Mouse (Mus musculus) stomach, postnatal 0 days (tissue): Measurements from ENCODE around the gene D030056L22Rik. TPM values are rescaled to one million over a fixed set of nuclear protein-coding genes. Genes with fewer than 3 reads are reported as not detected.

Source experiments
- ATAC-seq: fragments of 200-750 bp; cut with Nextera tagmentation; 2 replicates; pipeline ENCODE4 v1.8.0; 2017; ENCODE audit not compliant: low FRiP score, low TSS enrichment
- DNase-seq: peaks from one replicate; pipeline ENCODE4 v3.0.0-alpha.2; 2016; ENCODE audit warnings: low spot score
- H3K27ac ChIP-seq: fragments of 300-500 bp; sonication (generic); replicated peaks from 2 replicates; pipeline ENCODE4 v1.5.1; 2014; ENCODE audit warnings: mild to moderate bottlenecking, control low read depth
- H3K27me3 ChIP-seq: fragments of 300-500 bp; sonication (generic); 2 replicates; pipeline ENCODE4 v1.6.1; 2014; ENCODE audit warnings: low read length; ENCODE audit not compliant: control insufficient read depth, insufficient read depth
- H3K36me3 ChIP-seq: fragments of 300-500 bp; sonication (generic); 2 replicates; pipeline ENCODE4 v1.6.1; 2014; ENCODE audit warnings: low read length, mixed read lengths; ENCODE audit not compliant: control insufficient read depth, insufficient read depth
- H3K4me1 ChIP-seq: fragments of 300-500 bp; sonication (generic); replicated peaks from 2 replicates; pipeline ENCODE4 v1.6.1; 2014; ENCODE audit warnings: antibody characterized with exemption; ENCODE audit not compliant: control insufficient read depth, insufficient read depth
- H3K4me2 ChIP-seq: fragments of 300-500 bp; sonication (generic); replicated peaks from 2 replicates; pipeline ENCODE4 v1.6.1; 2014; ENCODE audit warnings: low read depth, mild to moderate bottlenecking, control low read depth, moderate library complexity
- H3K4me3 ChIP-seq: fragments of 300-500 bp; sonication (generic); 2 replicates; pipeline ENCODE4 v1.5.1; 2014; ENCODE audit warnings: low read depth, low read length, control low read depth
- H3K9ac ChIP-seq: fragments of 300-500 bp; sonication (generic); 2 replicates; pipeline ENCODE4 v1.6.1; 2014; ENCODE audit warnings: mild to moderate bottlenecking, low read length, control low read depth, mixed read lengths
- H3K9me3 ChIP-seq: fragments of 300-500 bp; sonication (generic); 2 replicates; pipeline ENCODE4 v1.6.1; 2016; ENCODE audit warnings: low read length; ENCODE audit not compliant: control insufficient read depth
- CTCF ChIP-seq: IDR thresholded peaks from 2 replicates; pipeline ENCODE4 v1.5.1; 2016; ENCODE audit warnings: antibody characterized with exemption, low read depth, mild to moderate bottlenecking, moderate library complexity
- EP300 ChIP-seq: optimal IDR thresholded peaks from 2 replicates; pipeline ENCODE3; 2016; ENCODE audit warnings: antibody characterized with exemption
- WGBS: fragments of 180-500 bp; shearing (Covaris S2); extraction: QIAGEN DNeasy Blood & Tissue Kit; methylation state at CpG from one replicate; pipeline ENCODE4 v1.1.7; 2014; 5-methylcytosine and 5-hydroxymethylcytosine counted together
- polyA plus RNA-seq: library from polyadenylated mRNA; unstranded; fragments of >200 nt; fragmentation: Nextera tagmentation; extraction: Ambion mirVana; gene quantifications from 2 replicates; pipeline ENCODE4 v1.2.1, GENCODE M21; 2015

D030056L22Rik gene
- polyA plus RNA-seq = 11.4 and 12.8 TPM in 2 replicates

DNA sequence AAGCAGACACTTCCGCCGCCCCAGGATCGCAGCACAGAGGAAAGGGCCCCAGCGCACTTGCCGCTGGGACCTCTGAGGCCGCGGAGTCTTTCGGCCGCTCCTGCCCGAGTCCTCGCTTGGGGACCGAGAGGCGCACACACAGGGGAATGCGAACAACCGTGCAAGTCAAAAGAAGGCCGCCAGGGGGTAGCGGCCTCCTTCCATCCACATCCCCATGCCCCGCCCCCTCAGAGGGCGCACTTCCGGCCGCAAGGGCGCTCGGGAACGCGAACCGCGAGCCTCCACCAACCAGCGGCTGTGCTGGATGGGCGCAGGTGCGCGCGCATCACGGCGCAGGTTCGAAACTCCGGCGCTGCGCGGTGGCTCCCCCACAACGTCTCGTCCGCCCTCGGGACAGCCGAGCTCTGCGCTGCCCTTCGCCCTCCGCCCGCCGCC is at the start of gene D030056L22Rik:
Gene D030056L22Rik, plus strand, starts transcription at position 328 of the 435 bp plus-strand sequence.
- Histone ChIP-seq H3K4me2 (peak within 1 kb of the TSS; percentile 88), H3K9me3 (no peaks in the 10 kb centered on the region), H3K27ac (peak within 1 kb of the TSS; percentile 96), H3K9ac (peak within 1 kb of the TSS; percentile 82), H3K36me3 (no peaks in the 10 kb centered on the region), H3K4me1 (no peaks in the 10 kb centered on the region; the same call in 1 of the 2 replicates), H3K27me3 (no peaks in the 10 kb centered on the region), H3K4me3 (peak within 1 kb of the TSS; percentile 75)
- under 1% methylated on average over 31 of the region's 49 CpGs for WGBS
- peak; percentile 99 for DNase-seq
- TF ChIP-seq CTCF (peak; percentile 84), EP300 (peak; percentile 55)
- peak; percentile 99 for ATAC-seq

GRCm38 (mm10) chr19:18663904-18664303 is 49.1 kb upstream of the D030056L22Rik start:
- H3K9ac ChIP-seq = no peak overlapping the region
- no peak overlapping the region for H3K27ac ChIP-seq
- 62% methylated on average over 2 of the region's 2 CpGs for WGBS
- H3K4me2 ChIP-seq = no peak overlapping the region
- DNase-seq (no peak), ATAC-seq (no peak)
- no peaks in the 10 kb centered on the region for H3K9me3 ChIP-seq
- no peak overlapping the region for H3K4me3 ChIP-seq
- TF ChIP-seq EP300 (no peak), CTCF (peak; percentile 21)
- H3K4me1 ChIP-seq = no peaks in the 10 kb centered on the region
- H3K27me3 ChIP-seq = no peaks in the 10 kb centered on the region
- no peaks in the 10 kb centered on the region for H3K36me3 ChIP-seq

DNA sequence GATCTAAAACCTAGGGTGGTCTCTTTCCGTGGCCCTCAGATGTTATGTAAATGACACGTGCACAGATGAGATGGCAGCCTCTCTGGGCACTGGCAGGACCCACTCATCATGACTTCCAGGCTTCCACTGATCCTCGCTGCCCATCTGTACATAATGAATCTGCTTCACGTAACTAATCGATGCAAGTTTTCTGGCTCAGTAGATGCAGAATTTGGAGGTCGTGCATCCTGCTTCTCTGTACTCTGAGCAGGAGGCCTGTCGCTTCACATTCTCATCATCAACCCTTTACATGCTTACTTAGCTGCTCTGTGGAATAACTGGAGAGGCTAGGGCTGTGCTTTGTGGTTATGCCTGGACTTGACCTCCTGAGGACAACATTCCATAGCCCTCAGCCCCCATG is 46.0 kb upstream of the D030056L22Rik start:
- no peak overlapping the region for H3K27ac ChIP-seq
- DNase-seq (no peak), ATAC-seq (no peak)
- WGBS = 88% methylated on average over 7 of the region's 7 CpGs
- H3K4me1 ChIP-seq = no peaks in the 10 kb centered on the region
- no peak overlapping the region for H3K4me3 ChIP-seq
- H3K4me2 ChIP-seq = no peak overlapping the region
- no peaks in the 10 kb centered on the region for H3K36me3 ChIP-seq
- TF ChIP-seq EP300 (no peak), CTCF (no peak)
- H3K9me3 ChIP-seq = no peaks in the 10 kb centered on the region
- no peak overlapping the region for H3K9ac ChIP-seq
- H3K27me3 ChIP-seq = no peaks in the 10 kb centered on the region

- no peak overlapping the region for H3K9ac ChIP-seq
- WGBS = 96% methylated on average over 7 of the region's 7 CpGs
- no peak for TF ChIP-seq CTCF
- no peak for TF ChIP-seq EP300
Observed at GRCm38 (mm10) chr19:18669551-18669950, 43.4 kb upstream of the D030056L22Rik start.

GRCm38 (mm10) chr19:18670608-18671007 is 42.4 kb upstream of the D030056L22Rik start, which contains the start of gene Carnmt1:
Gene Carnmt1 (plus strand): TSS chr19:18670764.
- peaks cover 6% of the 10 kb centered on the region; the same call in 1 of the 2 replicates for H3K4me1 ChIP-seq
- peak within 1 kb of the TSS; percentile 81 for H3K9ac ChIP-seq
- H3K4me3 ChIP-seq = peak within 1 kb of the TSS; percentile 68
- DNase-seq (peak; percentile 99), ATAC-seq (peak; percentile 98)
- under 1% methylated on average over 43 of the region's 58 CpGs for WGBS
- no peak; the same call in 1 of the 2 replicates for TF ChIP-seq CTCF
- no peak for TF ChIP-seq EP300
- H3K36me3 ChIP-seq = no peaks in the 10 kb centered on the region
- peak within 1 kb of the TSS; percentile 87 for H3K27ac ChIP-seq
- peak within 1 kb of the TSS; percentile 66 for H3K4me2 ChIP-seq
- no peaks in the 10 kb centered on the region for H3K27me3 ChIP-seq
- H3K9me3 ChIP-seq = no peaks in the 10 kb centered on the region

More at GRCm38 (mm10) chr19:18669551-18669950, 43.4 kb upstream of the D030056L22Rik start:
- Histone ChIP-seq H3K36me3 (no peaks in the 10 kb centered on the region), H3K4me3 (no peak overlapping the region), H3K9me3 (no peaks in the 10 kb centered on the region), H3K27me3 (no peaks in the 10 kb centered on the region), H3K27ac (no peak overlapping the region), H3K4me1 (peaks cover 6% of the 10 kb centered on the region; the same call in 1 of the 2 replicates), H3K4me2 (no peak overlapping the region)
- ATAC-seq (no peak), DNase-seq (no peak)

DNA sequence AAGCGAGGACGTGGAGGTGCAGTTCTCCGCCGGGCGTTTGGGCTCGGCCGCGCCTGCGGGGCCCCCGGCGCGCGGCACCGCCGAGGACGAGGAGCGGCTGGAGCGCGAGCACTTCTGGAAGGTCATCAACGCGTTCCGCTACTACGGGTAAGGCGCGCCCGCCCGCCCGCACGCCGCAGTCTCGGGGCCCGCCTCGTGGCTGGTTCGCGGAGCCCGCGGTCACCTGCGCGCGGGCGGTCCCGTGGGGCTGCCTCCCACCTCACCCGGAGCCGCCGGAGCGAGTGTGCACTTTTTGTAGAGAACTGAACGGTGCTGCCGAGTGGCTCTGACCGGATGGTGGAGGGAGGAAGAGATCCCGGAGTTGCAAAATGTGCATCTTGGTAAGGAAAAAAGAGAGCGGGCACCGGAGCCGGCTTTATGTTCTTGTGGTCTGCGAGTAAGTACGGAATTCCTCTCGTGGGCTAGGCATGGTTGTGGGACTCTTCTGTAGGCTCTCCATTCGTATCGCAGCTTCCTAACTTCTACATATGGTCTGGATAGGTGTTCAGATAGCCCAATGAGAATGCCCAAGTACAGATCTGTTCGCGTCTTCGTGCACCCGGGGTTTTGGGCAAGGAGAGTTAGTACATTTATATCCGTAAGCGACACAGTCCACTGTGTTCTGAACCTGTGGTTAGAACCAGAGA is 41.8 kb upstream of the D030056L22Rik start:
- Histone ChIP-seq H3K4me1 (peaks cover 6% of the 10 kb centered on the region; the same call in 1 of the 2 replicates), H3K4me3 (peak overlapping the region; percentile 68), H3K9ac (peak overlapping the region; percentile 81), H3K27ac (peak overlapping the region; percentile 87), H3K36me3 (no peaks in the 10 kb centered on the region), H3K27me3 (no peaks in the 10 kb centered on the region), H3K9me3 (no peaks in the 10 kb centered on the region), H3K4me2 (peak overlapping the region; percentile 66)
- peak; percentile 74 for ATAC-seq
- DNase-seq = peak; percentile 66
- WGBS = under 1% methylated on average over 53 of the region's 64 CpGs
- TF ChIP-seq EP300 = no peak
- no peak for TF ChIP-seq CTCF
